Mouse (Mus musculus) erythroblast, embryonic 14.5 days (primary cell): Measurements from ENCODE around the gene Chl1.

Experiments
- GATA1 ChIP-seq: IDR thresholded peaks from 2 replicates; pipeline ENCODE4 v1.6.1; 2012; ENCODE audit warnings: low read length, inconsistent platforms, mixed read lengths
- TAL1 ChIP-seq: IDR thresholded peaks from 3 replicates; pipeline ENCODE4 v1.6.1; 2012; ENCODE audit warnings: low read length, inconsistent platforms, mixed read lengths

GRCm38 (mm10) chr6:103519596-103519995 is 9.2 kb downstream of the Chl1 start:
- TF ChIP-seq GATA1, result no peak
- no peak for TF ChIP-seq TAL1
